Mouse (Mus musculus): ENCODE data around the gene Bhlhe23. TPM values are rescaled to one million over a fixed set of nuclear protein-coding genes. Genes with fewer than 3 reads are reported as not detected.

Gene Bhlhe23
- total RNA-seq, 1 experiment: 0.18 TPM

DNA sequence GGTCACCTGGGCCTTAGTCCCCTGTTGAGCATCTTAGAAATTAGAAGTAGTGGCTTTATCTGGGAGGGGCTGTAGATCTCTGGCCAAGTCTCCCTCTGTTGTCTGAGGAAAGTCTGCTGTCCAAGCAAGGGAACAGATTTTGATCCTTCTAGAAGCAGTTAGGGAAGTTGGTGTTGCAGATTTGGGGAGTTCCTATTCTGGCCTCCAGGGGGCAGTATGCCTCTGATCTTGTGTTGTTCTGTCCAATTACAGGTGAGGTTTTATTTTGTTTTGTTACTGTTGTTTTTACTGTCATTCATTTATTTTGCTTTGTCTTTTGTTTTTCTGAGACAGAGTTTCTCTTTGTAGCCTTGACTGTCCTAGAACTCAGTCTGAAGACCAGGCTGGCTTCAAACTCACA lies 10.0 kb upstream of the Bhlhe23 start:
- in situ Hi-C loops (cut with MboI; ENCODE audit: low sequenced_read_pairs in 2 of 2, unreplicated experiment in 2 of 2): loop anchor here in 1 of 2 experiments (25.0 kb wide), 1 partner anchor 224 kb away; no protein-coding TSS in a partner anchor
- TF ChIP-seq MAFK (IDR thresholded peaks at IDR 0.05; ENCODE audit: insufficient read depth, low read depth, low read length) (no peak), ZC3H11A (IDR thresholded peaks at IDR 0.05; ENCODE audit: borderline replicate concordance, low read depth, low read length) (0 out of 2 replicates have a peak, but pooled peaks have one; percentile 38)
- DNase-seq (ENCODE audit: low read depth, low spot score): peak; percentile 59
- Histone ChIP-seq H3K9ac (ENCODE audit: insufficient read depth, low read depth, low read length, poor library complexity, severe bottlenecking) (no peak overlapping the region), H3K4me1 (ENCODE audit: control insufficient read depth in 2 of 2, insufficient read depth in 2 of 2, low read length in 2 of 2, poor library complexity in 1 of 2) (0 out of 4 replicates have a peak, but pooled peaks cover 0 to 2% of the 10 kb centered on the region in 2 experiments), H3K4me3 (ENCODE audit: insufficient read depth in 1 of 2, low read depth in 1 of 2, low read length in 2 of 2, poor library complexity in 1 of 2, severe bottlenecking in 1 of 2) (no peak overlapping the region), H3K36me3 (ENCODE audit: control insufficient read depth, insufficient read depth, low read length, poor library complexity, severe bottlenecking) (no peaks in the 10 kb centered on the region), H3K27ac (ENCODE audit: insufficient read depth, low read depth, low read length, poor library complexity, severe bottlenecking) (no peak overlapping the region), H3K9me3 (ENCODE audit: control insufficient read depth, insufficient read depth, low read depth, low read length) (no peaks in the 10 kb centered on the region)

GRCm38 (mm10) chr2:180780282-180780681 lies 3.6 kb upstream of the Bhlhe23 start:
- H3K4me3 ChIP-seq (ENCODE audit: insufficient read depth in 1 of 2, low read depth in 1 of 2, low read length in 2 of 2, poor library complexity in 1 of 2, severe bottlenecking in 1 of 2): no peak overlapping the region
- in situ Hi-C loops (cut with MboI; ENCODE audit: low sequenced_read_pairs in 2 of 2, unreplicated experiment in 2 of 2): loop anchor here (5.0 to 25.0 kb wide), 2 partner anchors 198 to 218 kb away; partner anchors contain the start of gene Mrgbp (in 1 of the 2)

DNA sequence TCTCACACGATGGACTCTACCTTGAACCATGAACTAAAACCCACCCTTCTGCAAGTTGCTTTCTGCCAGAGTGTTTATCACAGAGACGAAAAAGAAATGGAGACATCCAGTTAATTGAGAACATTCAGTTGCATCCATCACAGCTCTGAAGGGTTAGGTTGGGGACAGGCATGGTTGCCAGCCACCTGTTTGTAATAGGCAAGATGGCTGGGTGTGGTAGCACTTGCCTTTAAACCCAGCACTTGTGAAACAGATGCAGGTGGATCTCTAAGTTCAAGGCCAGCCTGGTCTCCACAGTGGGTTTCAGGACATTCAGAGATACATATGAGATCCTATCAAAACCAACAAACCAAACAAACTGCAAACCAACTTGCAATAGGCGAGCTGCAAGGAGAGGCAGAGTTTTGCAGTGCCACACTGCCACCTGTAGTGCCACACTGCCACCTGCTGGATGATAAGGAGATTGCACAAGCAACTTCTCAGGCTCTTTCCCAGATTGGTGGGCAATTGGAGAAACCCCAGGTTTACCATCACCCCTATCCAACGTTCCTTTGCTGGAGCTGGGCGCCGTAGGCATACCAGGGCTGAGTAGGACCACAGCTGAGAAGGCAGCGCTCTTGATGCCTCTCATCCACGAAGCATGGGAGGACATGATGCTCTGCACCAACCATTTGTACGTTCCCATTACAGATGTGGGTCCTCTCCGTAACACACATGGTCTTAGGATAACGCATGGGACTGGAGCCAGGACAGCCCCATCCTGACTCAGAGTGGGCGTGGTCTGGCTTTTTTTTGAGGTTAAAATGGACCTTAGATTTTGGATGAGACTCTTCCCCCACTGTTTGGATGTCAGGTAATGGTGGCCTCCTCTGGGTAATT lies 2.8 kb upstream of the Bhlhe23 start:
- Histone ChIP-seq H3K9ac (ENCODE audit: insufficient read depth, low read depth, low read length, poor library complexity, severe bottlenecking) (no peak overlapping the region), H3K4me3 (ENCODE audit: insufficient read depth in 1 of 2, low read depth in 1 of 2, low read length in 2 of 2, poor library complexity in 1 of 2, severe bottlenecking in 1 of 2) (no peak overlapping the region), H3K9me3 (ENCODE audit: control insufficient read depth, insufficient read depth, low read depth, low read length) (no peaks in the 10 kb centered on the region), H3K4me1 (ENCODE audit: control insufficient read depth in 2 of 2, insufficient read depth in 2 of 2, low read length in 2 of 2, poor library complexity in 1 of 2) (peaks cover 0 to 6% of the 10 kb centered on the region in 2 experiments; a peak in 1 of 4 replicates), H3K27ac (ENCODE audit: insufficient read depth, low read depth, low read length, poor library complexity, severe bottlenecking) (no peak overlapping the region), H3K36me3 (ENCODE audit: control insufficient read depth, insufficient read depth, low read length, poor library complexity, severe bottlenecking) (no peaks in the 10 kb centered on the region)
- DNase-seq (ENCODE audit: low read depth, low spot score): no peak
- in situ Hi-C loops (cut with MboI; ENCODE audit: low sequenced_read_pairs in 2 of 2, unreplicated experiment in 2 of 2): loop anchor here (5.0 to 25.0 kb wide), 2 partner anchors 197 to 217 kb away; partner anchors contain the start of gene Mrgbp (in 1 of the 2)
- TF ChIP-seq ZC3H11A (IDR thresholded peaks at IDR 0.05; ENCODE audit: borderline replicate concordance, low read depth, low read length) (peak; percentile 81; the same call in 1 of the 2 replicates), MAFK (IDR thresholded peaks at IDR 0.05; ENCODE audit: insufficient read depth, low read depth, low read length) (no peak)

More at GRCm38 (mm10) chr2:180780282-180780681, 3.6 kb upstream of the Bhlhe23 start:
- H3K4me1 ChIP-seq (ENCODE audit: control insufficient read depth in 2 of 2, insufficient read depth in 2 of 2, low read length in 2 of 2, poor library complexity in 1 of 2): peaks cover 0 to 6% of the 10 kb centered on the region in 2 experiments; a peak in 1 of 4 replicates
- TF ChIP-seq MAFK (IDR thresholded peaks at IDR 0.05; ENCODE audit: insufficient read depth, low read depth, low read length): no peak
- no peaks in the 10 kb centered on the region for H3K9me3 ChIP-seq (ENCODE audit: control insufficient read depth, insufficient read depth, low read depth, low read length)
- no peak overlapping the region for H3K27ac ChIP-seq (ENCODE audit: insufficient read depth, low read depth, low read length, poor library complexity, severe bottlenecking)
- no peak overlapping the region for H3K9ac ChIP-seq (ENCODE audit: insufficient read depth, low read depth, low read length, poor library complexity, severe bottlenecking)
- no peak for DNase-seq (ENCODE audit: low read depth, low spot score)
- no peaks in the 10 kb centered on the region for H3K36me3 ChIP-seq (ENCODE audit: control insufficient read depth, insufficient read depth, low read length, poor library complexity, severe bottlenecking)

- Histone ChIP-seq H3K9ac (ENCODE audit: insufficient read depth, low read depth, low read length, poor library complexity, severe bottlenecking) (no peak overlapping the region), H3K36me3 (ENCODE audit: control insufficient read depth, insufficient read depth, low read length, poor library complexity, severe bottlenecking) (no peaks in the 10 kb centered on the region), H3K27ac (ENCODE audit: insufficient read depth, low read depth, low read length, poor library complexity, severe bottlenecking) (no peak overlapping the region), H3K9me3 (ENCODE audit: control insufficient read depth, insufficient read depth, low read depth, low read length) (no peaks in the 10 kb centered on the region), H3K4me1 (ENCODE audit: control insufficient read depth in 2 of 2, insufficient read depth in 2 of 2, low read length in 2 of 2, poor library complexity in 1 of 2) (peaks cover 0 to 6% of the 10 kb centered on the region in 2 experiments; a peak in 1 of 4 replicates), H3K4me3 (ENCODE audit: insufficient read depth in 1 of 2, low read depth in 1 of 2, low read length in 2 of 2, poor library complexity in 1 of 2, severe bottlenecking in 1 of 2) (peak overlapping the region; percentile 40 to 62; a peak in 3 of 4 replicates)
- DNase-seq (ENCODE audit: low read depth, low spot score): no peak
- no peak for TF ChIP-seq ZC3H11A (IDR thresholded peaks at IDR 0.05; ENCODE audit: borderline replicate concordance, low read depth, low read length)
- no peak for TF ChIP-seq HCFC1 (IDR thresholded peaks at IDR 0.05; ENCODE audit: borderline replicate concordance, insufficient read depth, low read length)
- TF ChIP-seq ZNF384 (IDR thresholded peaks at IDR 0.05; ENCODE audit: low read depth, low read length): no peak
- no peak for TF ChIP-seq CHD2 (IDR thresholded peaks at IDR 0.05; ENCODE audit: low read depth, low read length)
- TF ChIP-seq MAFK (IDR thresholded peaks at IDR 0.05; ENCODE audit: insufficient read depth, low read depth, low read length): no peak
- in situ Hi-C loops (cut with MboI; ENCODE audit: low sequenced_read_pairs in 2 of 2, unreplicated experiment in 2 of 2): loop anchor here in 1 of 2 experiments (25.0 kb wide), 1 partner anchor 213 kb away; no protein-coding TSS in a partner anchor
Measured at GRCm38 (mm10) chr2:180775641-180776040, 1.1 kb downstream of the Bhlhe23 start.

Measured in ES-E14 (cell line).